Comparison of ENCODE assay signal across 17 mouse cellular contexts in genomic region chr6:29935741-29936140, GRCm38 (mm10). TPM values are rescaled to one million over a fixed set of nuclear protein-coding genes. Genes with fewer than 3 reads are reported as not detected.
A peak's percentile ranks its signal among the peaks of the same experiment; 100 is the strongest.
DNase-seq lines count a peak whose midpoint lies in the region; ATAC-seq and TF ChIP-seq lines count a peak whose summit lies in the region.
"Had no signal": no experiment of that assay in that cellular context is flagged by ENCODE, and none has a peak within 500 bp of the region (broad histone marks: within the 10 kb centered on the region; RNA-seq: fewer than 3 reads in every experiment).

No protein-coding gene starts in this region.

- H3K27me3 ChIP-seq in heart, postnatal 0 days (ENCODE audit: control insufficient read depth, insufficient read depth, low read length) = no peaks in the 10 kb centered on the region
- H3K27me3 ChIP-seq: embryonic facial prominence, embryonic 12.5 days had no signal

- peaks cover 82% of the 10 kb centered on the region for H3K36me3 ChIP-seq in heart, postnatal 0 days (replicated peaks; ENCODE audit: control insufficient read depth, insufficient read depth, low read length)
- H3K36me3 ChIP-seq: embryonic facial prominence, embryonic 12.5 days; G1E had no signal

- ATAC-seq in heart, postnatal 0 days (ENCODE audit: insufficient read depth, low read depth) = 0 out of 2 replicates have a peak, but pooled peaks have one; percentile 36
- ATAC-seq: CD4-positive, CD25-positive, alpha-beta regulatory T cell, adult 4 months; forebrain, embryonic 16.5 days; liver, postnatal 0 days; midbrain, embryonic 16.5 days had no signal

- no peak for TF ChIP-seq CTCF in heart, postnatal 0 days (IDR thresholded peaks at IDR 0.05; ENCODE audit: low read depth)

- H3K4me2 ChIP-seq in heart, postnatal 0 days (ENCODE audit: low read depth, low read length) = no peak overlapping the region
- H3K4me2 ChIP-seq: embryonic facial prominence, embryonic 12.5 days had no signal

- no peak for TF ChIP-seq EP300 in heart, postnatal 0 days (IDR thresholded peaks at IDR 0.05; ENCODE audit: low read depth)

- peak overlapping the region; percentile 67 for H3K27ac ChIP-seq in heart, postnatal 0 days (ENCODE audit: low read depth)
- H3K27ac ChIP-seq: embryonic facial prominence, embryonic 12.5 days had no signal

- intact Hi-C loops in heart, postnatal 25 days (cut with DNase I) = no loop called here

- DNase-seq in adrenal gland, postnatal 10 days = peak; percentile 53
- DNase-seq in adrenal gland, adult 8-10 months = no peak
- peak; percentile 94 for DNase-seq in heart, adult 11 months
- DNase-seq in heart, postnatal 25 days (ENCODE audit: low spot score) = no peak
- DNase-seq in kidney, adult 8-10 months = peak; percentile 53 to 56
- DNase-seq in kidney, postnatal 4 days = no peak
- DNase-seq in heart, postnatal 0 days (ENCODE audit: low spot score) = no peak
- DNase-seq in embryo, embryonic 10 days (ENCODE audit: low spot score) = no peak
- DNase-seq: liver, postnatal 0 days; retina, postnatal 1 day; right cerebral cortex, postnatal 4 days had no signal

- 28% methylated on average over 1 of the region's 1 CpGs for WGBS in heart, postnatal 0 days

- H3K9ac ChIP-seq in heart, postnatal 0 days (replicated peaks; ENCODE audit: low read depth, low read length) = no peak overlapping the region
- H3K9ac ChIP-seq: embryonic facial prominence, embryonic 12.5 days; liver, postnatal 0 days had no signal

- no peaks in the 10 kb centered on the region for H3K9me3 ChIP-seq in heart, postnatal 0 days (replicated peaks; ENCODE audit: control insufficient read depth, low read length)
- H3K9me3 ChIP-seq: embryonic facial prominence, embryonic 12.5 days; G1E had no signal

- H3K4me1 ChIP-seq in heart, postnatal 0 days (ENCODE audit: control insufficient read depth, insufficient read depth) = peaks cover 13% of the 10 kb centered on the region
- H3K4me1 ChIP-seq: embryonic facial prominence, embryonic 12.5 days had no signal

- H3K4me3 ChIP-seq in heart, postnatal 0 days (ENCODE audit: low read depth, low read length) = no peak overlapping the region
- H3K4me3 ChIP-seq: embryonic facial prominence, embryonic 12.5 days had no signal

RNA-seq across cellular contexts. Expression of gene Strip2, which starts 18.9 kb away (rescaled TPM):
- 1 to 10 TPM; 1.2 to 2.7 TPM for total RNA-seq in adrenal gland, postnatal 10 days (2021)
- 1 to 10 TPM; 1.2 to 2.0 (median 1.7) TPM for total RNA-seq in adrenal gland, adult 8-10 months (2022)
- 10 to 100 TPM; 52.9 to 63.3 TPM for total RNA-seq in heart, postnatal 25 days (2021)
- 144 and 168 TPM in 2 replicates for total RNA-seq in heart, postnatal 0 days (2014; rRNA removed; ENCODE audit: low replicate concordance)
- 61.8 and 63.8 TPM in 2 replicates for polyA plus RNA-seq in heart, postnatal 0 days (2015; fragmentation: Nextera tagmentation; extraction: Ambion mirVana)
- total RNA-seq: granulocyte monocyte progenitor cell, adult 5-6 weeks had no signal

Comparison
In these comparisons a context has a peak if more than half of its experiments do, and no peak if none do; other contexts are left out.
1. DNase-seq: peak in adrenal gland, postnatal 10 days (single experiment), heart, adult 11 months (single experiment) and kidney, adult 8-10 months (2 of 2); none in adrenal gland, adult 8-10 months (single experiment), heart, postnatal 25 days (single experiment), kidney, postnatal 4 days (0 of 2), heart, postnatal 0 days (single experiment) and embryo, embryonic 10 days (single experiment).
2. RNA of gene Strip2, which starts 18.9 kb away (total RNA-seq): 144 to 168 TPM in heart, postnatal 0 days and 52.9 to 63.3 TPM in heart, postnatal 25 days; 1.2 to 2.7 TPM in adrenal gland, postnatal 10 days and 1.2 to 2.0 TPM in adrenal gland, adult 8-10 months; every median in the first group is over 10 times any median in the second.